Mouse (Mus musculus) retina, postnatal 7 days (tissue): ENCODE measurements around the gene Wfdc12.
"Not testable (repeated sequence)": the region's sequence is repeated elsewhere in the genome, so short reads cannot be mapped to it uniquely, and the experiment has no call there.

Experiments
- DNase-seq: peaks from one replicate; pipeline ENCODE4 v3.0.0-alpha.2; 2012; ENCODE audit warnings: low read depth, low spot score

The Wfdc12 gene

DNA sequence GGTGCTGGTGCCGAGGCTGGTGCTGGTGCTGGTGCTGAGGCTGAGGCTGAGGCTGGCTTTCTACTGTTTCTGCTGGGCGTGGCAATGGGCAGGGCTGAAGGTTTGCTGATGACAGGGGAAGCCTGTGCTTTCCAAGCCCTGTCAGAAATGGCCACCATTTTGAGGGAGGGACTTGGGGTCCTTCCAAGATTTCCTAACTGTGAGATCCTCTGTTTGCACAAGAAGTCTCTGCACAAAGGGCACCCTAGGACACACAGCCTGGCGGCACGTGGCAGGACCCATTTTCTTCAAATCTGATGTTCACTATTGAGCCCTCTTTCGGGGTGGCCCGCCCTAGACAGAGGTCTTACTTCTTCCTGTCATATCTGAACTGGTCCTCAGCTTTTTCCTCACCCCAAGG lies at the start of gene Wfdc12:
TSS of gene Wfdc12 (minus strand) at position 33 of the 400 bp plus-strand sequence.
- DNase-seq, result no peak

DNA sequence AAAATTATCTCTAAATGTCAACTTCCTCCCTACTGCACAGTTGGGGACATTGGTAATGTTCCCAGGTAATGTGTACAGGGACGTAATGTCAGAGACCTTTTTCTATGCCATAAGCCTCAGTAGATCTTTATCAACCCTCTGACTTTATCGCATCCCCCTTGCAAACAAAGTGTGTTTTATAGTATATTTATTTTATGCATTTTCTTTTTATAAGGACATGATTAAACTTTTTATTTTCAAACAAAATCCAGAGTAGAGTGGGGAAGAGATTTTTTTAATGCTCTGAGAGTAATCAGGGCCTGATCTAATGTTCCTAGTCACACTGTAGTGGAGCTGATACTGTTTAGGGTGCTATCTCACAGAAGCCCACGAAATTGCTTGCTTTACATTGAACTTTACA lies 48.0 kb upstream of the Wfdc12 start, which contains the start of gene Svs2:
TSS of gene Svs2 (minus strand) at position 101 of the 400 bp plus-strand sequence.
- DNase-seq, result no peak

GRCm38 (mm10) chr2:164232671-164233070 lies 42.3 kb upstream of the Wfdc12 start:
- DNase-seq, result no peak

DNA sequence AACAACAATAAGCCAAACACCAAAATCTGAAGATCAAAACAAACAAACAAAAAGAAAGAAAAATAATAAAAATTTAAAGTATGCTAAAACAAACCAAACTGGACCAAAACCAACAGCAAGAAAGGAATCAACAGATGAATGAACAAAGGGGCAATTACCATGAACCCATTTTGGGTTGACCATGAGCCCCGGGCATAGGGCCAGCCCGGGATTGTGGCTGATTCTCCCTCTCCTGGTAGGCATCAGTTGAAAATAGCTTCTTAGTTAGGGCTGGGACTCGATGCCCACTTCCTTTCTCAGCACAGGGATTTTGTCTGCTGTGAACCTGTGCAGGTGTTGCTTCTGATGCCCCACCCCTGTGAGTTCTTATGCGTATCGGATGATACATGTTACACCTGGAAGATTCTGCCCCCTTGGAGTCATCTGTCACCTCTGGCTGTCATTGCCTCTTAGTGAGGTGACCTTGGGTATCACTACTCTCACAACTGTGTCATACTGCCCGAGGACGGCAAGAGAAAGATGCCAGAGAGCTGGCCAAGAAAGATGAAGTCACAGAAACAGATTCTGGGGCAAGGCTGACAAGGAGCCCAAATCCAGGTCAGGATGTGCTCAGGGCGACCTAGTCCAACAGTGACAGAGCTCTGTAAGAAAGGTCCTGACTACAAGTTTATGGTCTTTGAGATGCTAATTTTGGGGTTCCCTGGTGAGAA lies 38.1 kb upstream of the Wfdc12 start:
- DNase-seq, result no peak

GRCm38 (mm10) chr2:164221522-164221921 lies 31.1 kb upstream of the Wfdc12 start, which contains the start of gene Wfdc15b:
Gene Wfdc15b (minus strand): TSS chr2:164221660.
- no peak for DNase-seq

DNA sequence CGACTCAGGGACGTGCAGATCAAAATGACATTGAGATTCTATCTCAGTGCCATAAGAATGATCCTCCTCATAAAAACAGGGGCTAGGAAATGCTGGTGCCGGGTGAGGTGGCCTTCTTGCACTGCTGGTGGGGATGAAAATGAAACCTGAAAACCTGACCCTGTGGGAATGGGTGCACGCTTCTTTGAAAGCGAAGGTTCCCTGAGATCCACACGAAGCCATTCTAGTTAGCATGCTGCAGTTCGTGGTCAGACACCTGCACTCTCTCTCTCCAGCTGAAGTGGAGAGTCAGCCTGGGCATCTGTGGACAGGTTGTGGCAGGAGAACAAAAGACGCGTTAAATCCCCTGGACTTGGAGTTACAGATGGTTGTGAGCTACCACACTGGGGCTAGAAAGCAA lies 28.9 kb upstream of the Wfdc12 start:
- no peak for DNase-seq

DNA sequence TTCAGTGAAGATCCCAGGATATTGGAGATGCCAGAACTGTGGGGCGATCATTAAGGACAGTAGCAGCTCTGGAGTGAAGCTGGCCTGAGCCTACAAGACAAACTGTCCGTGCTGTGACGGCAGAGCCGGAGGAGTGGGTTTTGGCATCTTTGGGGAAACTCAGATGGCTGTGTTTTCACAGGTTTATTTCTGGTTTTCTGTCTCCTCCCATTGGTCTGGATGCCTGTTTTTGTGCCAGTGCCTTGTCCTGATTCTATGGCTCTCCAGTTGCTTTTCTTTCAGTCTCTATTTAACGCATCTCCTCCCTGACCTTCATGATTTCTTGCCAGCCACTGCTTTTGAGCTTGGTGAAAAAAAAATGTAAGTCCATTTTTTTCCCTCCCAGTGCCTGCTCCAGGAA lies 22.3 kb upstream of the Wfdc12 start:
- no peak for DNase-seq

GRCm38 (mm10) chr2:164210892-164211291 lies 20.5 kb upstream of the Wfdc12 start:
- DNase-seq, result no peak

DNA sequence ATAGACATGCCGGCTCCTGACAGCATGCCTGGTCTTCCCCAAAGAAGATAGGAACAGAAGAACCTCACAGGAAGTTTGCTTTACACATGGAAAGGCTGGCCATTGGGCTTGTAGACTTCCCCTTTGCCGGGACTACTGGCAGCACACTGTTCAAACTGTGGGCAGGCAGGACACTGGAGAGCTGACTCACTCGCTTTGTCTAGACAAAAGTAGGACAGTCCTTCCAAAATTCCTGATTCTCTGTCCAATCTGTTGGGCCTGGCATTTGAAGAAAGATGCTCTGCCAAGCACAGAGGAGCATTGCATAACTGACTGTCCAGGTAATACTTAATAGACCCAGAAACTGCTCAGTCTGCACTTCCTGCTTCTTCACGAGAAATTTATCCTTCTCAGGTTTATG lies 16.3 kb upstream of the Wfdc12 start:
- no peak for DNase-seq

DNA sequence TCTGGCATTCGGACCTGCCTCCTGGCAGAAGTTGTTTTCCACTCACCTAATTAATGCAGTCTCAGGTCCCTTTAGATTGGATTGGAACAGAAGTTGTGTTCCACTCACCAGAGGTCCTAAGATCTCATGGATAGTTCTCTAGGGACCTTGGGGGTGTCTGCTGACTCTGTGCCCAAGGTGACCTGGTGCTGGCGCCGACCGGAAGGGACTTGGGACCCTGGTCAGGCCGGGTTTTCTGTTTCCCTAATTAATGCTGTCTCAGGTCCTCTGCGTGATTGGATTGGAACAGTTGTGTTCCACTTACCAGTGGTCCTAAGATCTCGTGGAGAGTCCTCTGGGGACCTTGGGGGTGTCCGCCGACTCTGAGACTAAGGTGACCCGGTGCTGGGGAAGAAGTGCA lies 15.6 kb upstream of the Wfdc12 start:
- not testable (repeated sequence) for DNase-seq

DNA sequence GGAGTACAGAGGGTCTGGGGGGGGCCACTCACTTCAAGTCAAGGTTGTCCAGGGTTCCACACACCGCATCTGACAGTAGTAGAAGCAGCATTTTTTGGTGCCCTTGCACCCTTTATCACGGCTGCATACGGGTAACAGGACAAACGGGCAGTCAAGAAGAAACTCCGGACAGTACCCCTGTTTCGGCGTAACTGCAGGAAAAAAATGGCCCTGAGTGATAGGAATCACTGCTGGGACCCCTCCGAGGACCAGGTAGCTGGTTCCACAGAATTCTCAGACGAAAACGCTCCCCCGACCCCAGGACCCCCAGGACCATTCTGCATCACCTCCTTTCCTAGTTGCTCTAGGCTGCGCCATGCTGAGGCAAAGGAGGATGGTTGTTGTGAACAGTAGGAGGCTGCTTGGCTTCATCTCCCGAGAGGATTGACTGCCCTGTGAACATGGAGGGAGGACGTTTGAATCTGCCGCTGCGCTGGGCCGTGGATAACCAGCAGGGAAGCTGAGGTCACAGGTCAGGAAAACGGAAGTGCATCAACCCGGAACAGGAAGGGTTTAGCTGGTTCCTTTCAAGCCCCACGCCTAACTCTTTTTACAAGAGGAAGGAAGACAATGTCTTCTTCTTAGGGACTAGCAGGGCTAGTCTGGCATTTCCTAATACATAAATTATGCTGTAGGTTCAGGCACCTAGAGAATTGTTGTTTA lies 9.4 kb upstream of the Wfdc12 start, which contains the start of gene Wfdc15a:
TSS of gene Wfdc15a (minus strand) at position 505 of the 702 bp plus-strand sequence.
- DNase-seq, result no peak

DNA sequence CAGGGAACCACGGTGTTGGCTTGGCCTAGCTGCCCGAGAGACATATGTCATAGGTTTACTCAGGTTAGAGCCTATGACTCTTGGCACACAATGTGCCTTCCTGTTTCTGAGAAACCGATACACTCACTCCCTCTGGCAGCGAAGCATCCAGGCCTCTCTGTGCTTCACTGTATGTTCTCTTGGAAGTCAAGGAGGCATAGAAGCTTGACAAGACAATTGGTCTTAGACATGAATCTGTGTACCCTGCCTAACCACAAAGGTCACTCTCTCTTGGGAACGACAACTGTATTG lies 6.2 kb upstream of the Wfdc12 start:
- no peak for DNase-seq

DNA sequence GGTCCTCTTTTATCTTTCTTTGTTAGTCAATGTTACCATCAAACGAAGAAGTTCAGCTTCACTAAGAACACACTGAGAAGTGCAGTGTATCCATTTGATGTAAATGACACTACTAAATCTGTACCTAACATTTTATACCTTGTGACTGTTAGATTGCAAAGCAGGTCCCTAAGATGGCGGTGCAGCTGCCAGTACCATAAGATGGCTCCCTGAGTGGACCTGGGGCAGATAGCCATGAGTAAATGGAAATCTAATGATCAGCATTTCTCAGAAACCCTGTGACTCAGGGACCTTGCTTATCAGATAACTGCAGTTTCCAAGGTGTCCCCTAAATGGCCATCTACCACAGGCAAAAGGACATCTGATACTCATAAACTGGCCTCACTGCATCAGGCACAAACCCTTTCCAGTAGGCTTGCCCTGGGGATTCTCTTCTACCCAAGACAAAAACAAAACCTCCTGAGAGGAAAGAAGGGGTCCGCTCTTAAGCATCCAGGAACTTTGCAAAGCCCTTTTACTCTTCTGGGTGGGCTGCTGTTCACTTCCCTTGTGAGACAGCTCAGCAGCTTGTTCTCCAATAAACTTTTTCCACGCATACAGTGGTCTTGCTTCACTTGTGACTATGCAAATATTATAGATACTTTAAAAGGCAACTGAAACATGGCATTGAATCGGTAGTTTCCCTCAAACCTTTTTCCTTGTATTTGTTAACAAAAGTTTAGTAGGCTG lies 5.7 kb upstream of the Wfdc12 start:
- DNase-seq, result no peak

DNA sequence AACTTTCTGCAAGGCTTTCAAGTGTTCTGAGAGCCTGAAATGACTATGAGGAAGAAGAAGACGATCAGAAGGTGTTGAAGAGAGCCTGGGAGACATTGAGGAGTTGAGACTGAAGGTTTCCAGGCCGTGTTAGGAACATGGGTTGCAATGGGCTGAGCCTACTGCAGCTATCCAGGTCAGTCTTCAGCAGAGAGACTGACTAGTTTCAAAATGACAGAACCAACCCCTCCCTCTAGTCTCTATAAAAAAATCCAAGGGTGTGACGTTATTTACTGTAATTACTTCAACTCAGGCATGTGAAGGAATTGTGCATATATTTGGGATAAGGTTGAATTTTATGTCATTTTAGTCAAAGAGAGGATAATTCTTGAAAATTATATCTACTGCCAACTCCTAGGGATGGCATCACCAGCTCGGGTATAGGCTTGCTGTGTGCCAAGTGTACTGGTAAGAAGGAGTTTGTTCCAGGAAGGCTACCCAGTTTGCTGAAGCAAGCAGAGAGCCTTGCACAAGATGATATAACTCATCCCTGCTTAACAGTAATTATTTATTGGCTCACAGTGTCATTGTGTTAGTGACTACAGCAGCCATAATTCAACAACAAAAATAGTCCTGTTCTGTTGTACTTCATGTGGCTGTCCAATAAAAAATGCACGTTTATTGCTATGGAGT lies 4.7 kb upstream of the Wfdc12 start:
- DNase-seq, result no peak

GRCm38 (mm10) chr2:164192279-164192678 lies 1.9 kb upstream of the Wfdc12 start:
- DNase-seq, result no peak

DNA sequence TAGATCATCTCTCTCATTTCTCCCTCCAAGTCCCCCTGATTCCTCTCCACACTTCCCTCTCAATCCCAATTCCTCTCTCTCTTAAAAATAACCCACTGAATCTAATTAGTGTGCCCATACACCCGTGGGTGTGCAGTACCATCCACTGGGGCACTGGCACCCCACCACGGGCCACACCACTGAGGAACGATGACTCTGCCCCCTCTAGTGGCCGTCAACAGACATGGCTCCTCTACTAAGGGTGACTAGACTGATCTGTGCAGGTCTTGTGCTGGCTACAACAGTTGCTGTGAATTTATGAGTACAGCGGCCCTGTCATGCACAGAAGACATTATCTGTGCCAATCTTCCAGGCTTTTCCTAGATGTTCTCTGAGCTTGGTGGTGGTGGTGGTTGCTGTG lies 1.7 kb downstream of the Wfdc12 start:
- DNase-seq, result no peak

GRCm38 (mm10) chr2:164184145-164184719 lies 6.2 kb downstream of the Wfdc12 start:
- no peak for DNase-seq

DNA sequence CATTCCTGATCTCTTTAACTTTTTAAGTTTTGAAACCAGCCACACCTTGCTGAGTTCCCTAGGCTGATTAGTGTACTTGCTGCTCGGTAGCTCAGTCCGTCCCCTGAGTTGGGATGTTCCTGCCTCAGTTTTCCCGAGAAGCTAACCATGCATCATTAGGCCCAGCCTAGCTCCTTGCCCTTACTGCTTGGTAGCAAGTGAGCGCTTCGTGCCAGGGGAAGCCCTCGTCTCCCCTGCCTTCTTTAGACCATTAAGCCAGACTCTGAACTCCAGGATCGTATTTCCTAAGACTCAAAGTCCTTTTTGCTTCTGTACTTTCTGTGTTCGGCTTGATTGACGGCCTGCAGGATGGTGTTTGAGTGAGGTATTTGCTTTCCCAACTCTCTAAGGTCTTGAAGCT lies 7.1 kb downstream of the Wfdc12 start:
- no peak for DNase-seq

DNA sequence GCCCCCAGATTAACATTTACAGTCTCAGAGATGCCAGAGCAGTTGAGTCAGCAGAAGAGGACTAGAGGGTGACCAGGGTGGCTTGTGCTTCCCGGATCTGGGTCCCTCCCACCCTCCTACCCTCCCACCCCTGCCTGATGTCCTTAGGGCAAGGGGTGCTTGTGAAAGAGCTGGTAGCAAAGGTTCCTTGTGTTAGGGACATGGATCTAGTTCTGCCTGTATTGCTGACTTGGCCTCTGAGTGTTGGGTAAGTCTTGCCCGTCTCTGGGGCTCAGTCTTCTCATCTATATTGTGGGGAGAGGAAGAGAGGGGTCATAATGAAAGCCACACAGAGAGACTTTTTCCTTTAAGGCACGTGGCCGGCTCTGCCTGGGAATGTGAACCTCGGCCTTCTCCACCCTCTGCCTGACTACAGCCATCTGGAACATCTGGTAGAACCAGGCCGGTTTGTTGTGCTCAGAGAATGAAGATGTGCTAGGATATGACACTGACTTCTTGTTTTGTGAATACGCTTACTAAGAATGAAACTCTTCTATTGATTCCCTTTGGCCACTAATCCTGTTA lies 7.6 kb downstream of the Wfdc12 start, which contains the start of gene Wfdc5:
TSS of gene Wfdc5 (minus strand) at position 51 of the 564 bp plus-strand sequence.
- DNase-seq, result no peak

- DNase-seq, result no peak
Observed at GRCm38 (mm10) chr2:164180770-164181169, 9.6 kb downstream of the Wfdc12 start.

GRCm38 (mm10) chr2:164180124-164180523 lies 10.3 kb downstream of the Wfdc12 start:
- no peak for DNase-seq
